Mouse (Mus musculus) kidney, adult 9 months (tissue): ENCODE results near the gene Sugct.

ENCODE experiments used
- DNase-seq: peaks from one replicate; pipeline ENCODE4 v3.0.0; 2022

The Sugct gene

GRCm38 (mm10) chr13:17028595-17028994, 666.8 kb downstream of the Sugct start:
- DNase-seq, result peak; percentile 61

- no peak for DNase-seq
Measured at GRCm38 (mm10) chr13:17027846-17028529, 667.4 kb downstream of the Sugct start.

GRCm38 (mm10) chr13:17027001-17027400, 668.4 kb downstream of the Sugct start:
- no peak for DNase-seq

- no peak for DNase-seq
Measured at GRCm38 (mm10) chr13:16996464-16996863, 698.9 kb downstream of the Sugct start.

- DNase-seq, result peak; percentile 58
Measured at GRCm38 (mm10) chr13:16995321-16995720, 700.0 kb downstream of the Sugct start.

- no peak for DNase-seq
Measured at GRCm38 (mm10) chr13:16977743-16978142, 717.6 kb downstream of the Sugct start.

GRCm38 (mm10) chr13:16971277-16971676, 724.1 kb downstream of the Sugct start:
- DNase-seq, result peak; percentile 16

- no peak for DNase-seq
Measured at GRCm38 (mm10) chr13:16968995-16969394, 726.4 kb downstream of the Sugct start.

GRCm38 (mm10) chr13:16964823-16965475, 730.4 kb downstream of the Sugct start:
- DNase-seq, result no peak

- no peak for DNase-seq
Measured at GRCm38 (mm10) chr13:16952045-16952444, 743.3 kb downstream of the Sugct start.

- no peak for DNase-seq
Measured at GRCm38 (mm10) chr13:16939466-16939811, 755.9 kb downstream of the Sugct start.

- DNase-seq, result no peak
Measured at GRCm38 (mm10) chr13:16938552-16939465, 756.5 kb downstream of the Sugct start.

- no peak for DNase-seq
Measured at GRCm38 (mm10) chr13:16937422-16938202, 757.7 kb downstream of the Sugct start.

GRCm38 (mm10) chr13:16935029-16935428, 760.3 kb downstream of the Sugct start:
- DNase-seq, result no peak

- DNase-seq, result no peak
Measured at GRCm38 (mm10) chr13:16933600-16933999, 761.8 kb downstream of the Sugct start.

GRCm38 (mm10) chr13:16921305-16921704, 774.0 kb downstream of the Sugct start:
- DNase-seq, result no peak

- no peak for DNase-seq
Measured at GRCm38 (mm10) chr13:16915697-16916096, 779.7 kb downstream of the Sugct start.

GRCm38 (mm10) chr13:16912214-16912613, 783.1 kb downstream of the Sugct start:
- no peak for DNase-seq

GRCm38 (mm10) chr13:16906974-16907373, 788.4 kb downstream of the Sugct start:
- no peak for DNase-seq

- no peak for DNase-seq
Measured at GRCm38 (mm10) chr13:16901424-16901823, 793.9 kb downstream of the Sugct start.

GRCm38 (mm10) chr13:16898084-16898792, 797.1 kb downstream of the Sugct start:
- DNase-seq, result no peak

- no peak for DNase-seq
Measured at GRCm38 (mm10) chr13:16878056-16878455, 817.3 kb downstream of the Sugct start.
